Mouse (Mus musculus) midbrain, embryonic 13.5 days (tissue): ENCODE results near the gene Iqgap3. TPM values are rescaled to one million over a fixed set of nuclear protein-coding genes. Genes with fewer than 3 reads are reported as not detected.

Source experiments
- ATAC-seq: fragments of 200-750 bp; cut with Nextera tagmentation; 2 replicates; pipeline ENCODE4 v1.8.0; 2017; ENCODE audit warnings: mild to moderate bottlenecking, moderate TSS enrichment, moderate library complexity
- H3K27ac ChIP-seq: fragments of 300-500 bp; sonication (generic); 2 replicates; pipeline ENCODE4 v1.5.1; 2015; ENCODE audit warnings: inconsistent platforms, mild to moderate bottlenecking, moderate library complexity
- H3K27me3 ChIP-seq: fragments of 300-500 bp; sonication (generic); 2 replicates; pipeline ENCODE4 v1.6.1; 2015; ENCODE audit warnings: mild to moderate bottlenecking, inconsistent platforms
- H3K36me3 ChIP-seq: fragments of 300-500 bp; sonication (generic); 2 replicates; pipeline ENCODE4 v1.6.1; 2015; ENCODE audit warnings: mild to moderate bottlenecking, inconsistent platforms
- H3K4me1 ChIP-seq: fragments of 300-500 bp; sonication (generic); replicated peaks from 2 replicates; pipeline ENCODE4 v1.6.1; 2015; ENCODE audit warnings: inconsistent platforms
- H3K4me2 ChIP-seq: fragments of 300-500 bp; sonication (generic); replicated peaks from 2 replicates; pipeline ENCODE4 v1.6.1; 2015; ENCODE audit warnings: moderate library complexity, mild to moderate bottlenecking, inconsistent platforms
- H3K4me3 ChIP-seq: fragments of 300-500 bp; sonication (generic); replicated peaks from 2 replicates; pipeline ENCODE4 v1.5.1; 2015; ENCODE audit warnings: mild to moderate bottlenecking, inconsistent platforms
- H3K9ac ChIP-seq: fragments of 300-500 bp; sonication (generic); replicated peaks from 2 replicates; pipeline ENCODE4 v1.6.1; 2015; ENCODE audit warnings: mild to moderate bottlenecking, inconsistent platforms
- H3K9me3 ChIP-seq: fragments of 300-500 bp; sonication (generic); 2 replicates; pipeline ENCODE4 v1.6.1; 2016; ENCODE audit warnings: mild to moderate bottlenecking, inconsistent platforms
- WGBS: fragments of 180-500 bp; shearing (Covaris S2); methylation state at CpG from one replicate; pipeline ENCODE4 v1.1.7; 2015; 5-methylcytosine and 5-hydroxymethylcytosine counted together
- polyA plus RNA-seq: library from polyadenylated mRNA; unstranded; fragments of >200 nt; fragmentation: Nextera tagmentation; extraction: Ambion mirVana; gene quantifications from 2 replicates; pipeline ENCODE4 v1.2.1, GENCODE M21; 2015

The Iqgap3 gene
- polyA plus RNA-seq, 1 experiment from 2014 or later = 6.6 TPM

DNA sequence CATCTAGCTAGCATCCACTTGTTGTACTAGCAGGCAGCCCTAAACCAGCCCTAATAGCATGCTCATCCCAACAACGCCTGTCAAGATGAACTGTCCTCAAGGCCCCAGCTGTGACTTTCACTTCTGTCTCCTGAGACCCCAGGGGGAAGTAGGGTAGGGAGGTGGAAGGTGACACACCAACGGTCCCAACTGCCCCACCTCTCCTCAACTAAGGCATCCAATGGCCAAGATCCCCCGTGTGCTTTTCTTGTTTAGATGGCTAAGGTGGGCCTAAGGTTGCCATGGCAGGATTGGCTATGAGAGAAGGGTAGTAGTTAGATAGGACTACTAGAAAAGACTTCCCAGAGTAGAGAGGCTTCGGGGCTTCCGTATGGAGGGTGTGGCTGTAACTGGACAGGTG is 66.6 kb downstream of the Iqgap3 start:
- no peak for ATAC-seq
- peaks cover 100% of the 10 kb centered on the region for H3K4me1 ChIP-seq
- no peaks in the 10 kb centered on the region for H3K9me3 ChIP-seq
- H3K36me3 ChIP-seq = no peaks in the 10 kb centered on the region
- no peak overlapping the region for H3K9ac ChIP-seq
- WGBS = 89% methylated on average over 5 of the region's 5 CpGs
- no peaks in the 10 kb centered on the region for H3K27me3 ChIP-seq
- no peak overlapping the region for H3K27ac ChIP-seq
- H3K4me3 ChIP-seq = no peak overlapping the region
- no peak overlapping the region for H3K4me2 ChIP-seq

GRCm38 (mm10) chr3:88148776-88149509 is 67.2 kb downstream of the Iqgap3 start:
- Histone ChIP-seq H3K27me3 (no peaks in the 10 kb centered on the region), H3K9ac (no peak overlapping the region), H3K36me3 (no peaks in the 10 kb centered on the region), H3K27ac (peak overlapping the region; percentile 91; the same call in 1 of the 2 replicates), H3K4me2 (peak overlapping the region; percentile 33; the same call in 1 of the 2 replicates), H3K9me3 (no peaks in the 10 kb centered on the region), H3K4me1 (peaks cover 98% of the 10 kb centered on the region), H3K4me3 (no peak overlapping the region)
- no peak for ATAC-seq
- 69% methylated on average over 4 of the region's 4 CpGs for WGBS

DNA sequence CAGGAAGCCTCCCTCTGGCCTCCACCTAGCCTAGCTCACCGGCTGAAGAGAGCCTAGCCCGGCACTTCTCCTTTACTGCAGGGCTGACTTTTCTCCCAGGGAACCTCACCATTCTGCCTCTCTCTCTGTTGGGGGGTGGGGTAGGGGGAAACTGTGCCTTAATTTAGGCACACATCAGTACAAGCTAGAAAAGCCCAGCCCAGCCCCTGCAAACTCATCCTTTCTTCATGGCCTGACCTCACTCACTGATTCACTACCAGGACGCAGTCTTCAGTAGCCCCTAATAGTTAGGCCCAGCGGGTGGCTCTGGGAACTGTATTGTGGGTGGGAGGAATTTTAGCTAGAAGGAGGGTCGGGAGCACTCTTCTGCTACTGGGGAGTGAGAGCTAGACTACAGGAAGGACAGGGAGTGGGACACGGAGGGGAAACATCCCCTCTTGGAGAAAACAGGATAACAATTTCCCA is 67.8 kb downstream of the Iqgap3 start:
- Histone ChIP-seq H3K9me3 (no peaks in the 10 kb centered on the region), H3K36me3 (no peaks in the 10 kb centered on the region), H3K4me3 (no peak overlapping the region), H3K4me2 (peak overlapping the region; percentile 33), H3K27ac (peak overlapping the region; percentile 91), H3K27me3 (no peaks in the 10 kb centered on the region), H3K9ac (peak overlapping the region; percentile 32; the same call in 1 of the 2 replicates), H3K4me1 (peaks cover 92% of the 10 kb centered on the region)
- ATAC-seq = no peak
- WGBS = 22% methylated on average over 6 of the region's 6 CpGs

DNA sequence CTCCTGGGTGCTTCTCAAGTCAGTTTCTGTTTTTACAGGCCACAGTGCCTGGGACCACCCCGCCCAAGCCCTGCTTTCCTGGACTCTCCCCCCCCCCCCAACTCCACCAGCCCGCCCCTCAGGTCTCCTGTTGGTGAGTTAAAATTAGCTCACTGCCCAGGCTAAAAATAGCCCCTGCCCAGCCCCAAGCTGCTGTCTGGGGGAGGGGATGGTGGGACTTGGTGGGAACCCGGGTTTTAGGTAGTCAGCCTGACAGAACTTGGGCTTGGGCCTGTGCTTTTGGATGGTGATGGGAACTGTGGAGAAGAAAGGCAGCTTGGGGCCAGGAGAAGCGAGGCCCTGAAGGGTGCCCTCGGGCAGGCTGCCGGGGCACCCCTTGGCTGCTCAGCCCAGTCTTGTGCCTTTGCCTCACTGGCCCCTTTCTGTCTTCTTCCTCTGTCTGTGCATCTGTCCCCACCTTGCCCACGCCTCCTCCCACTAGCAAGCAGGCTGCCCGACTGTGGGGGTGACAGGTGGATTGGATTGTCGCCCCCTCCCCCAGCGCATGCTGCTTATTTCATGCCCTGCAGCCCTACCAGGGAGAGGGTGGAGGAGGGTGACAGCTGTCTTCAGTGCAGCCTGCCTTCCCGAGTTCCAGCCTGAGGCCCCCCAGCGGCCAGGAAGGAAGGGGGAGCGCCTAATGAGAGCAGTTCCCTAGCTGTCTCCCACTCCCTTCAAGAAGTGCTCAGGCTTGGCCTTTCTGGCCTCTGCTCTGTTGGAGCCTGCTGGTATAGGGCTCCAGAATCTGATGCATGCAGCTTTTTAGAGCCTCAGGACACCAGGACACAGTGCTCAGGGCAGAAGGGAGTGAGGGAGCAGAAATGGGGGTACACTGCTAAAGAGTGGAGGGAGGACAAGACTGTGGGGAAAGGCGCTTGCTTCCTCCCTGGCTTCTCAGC is 68.6 kb downstream of the Iqgap3 start:
- ATAC-seq = peak; percentile 51
- H3K9ac ChIP-seq = peak overlapping the region; percentile 32
- H3K4me2 ChIP-seq = peak overlapping the region; percentile 33
- H3K36me3 ChIP-seq = no peaks in the 10 kb centered on the region
- peak overlapping the region; percentile 91 for H3K27ac ChIP-seq
- H3K4me1 ChIP-seq = peaks cover 84% of the 10 kb centered on the region
- H3K4me3 ChIP-seq = no peak overlapping the region
- H3K27me3 ChIP-seq = no peaks in the 10 kb centered on the region
- WGBS = 17% methylated on average over 14 of the region's 14 CpGs
- H3K9me3 ChIP-seq = no peaks in the 10 kb centered on the region

- H3K9me3 ChIP-seq = no peaks in the 10 kb centered on the region
- WGBS = 56% methylated on average over 3 of the region's 3 CpGs
- H3K27ac ChIP-seq = peak overlapping the region; percentile 91
- no peak overlapping the region for H3K4me3 ChIP-seq
- H3K4me1 ChIP-seq = peaks cover 78% of the 10 kb centered on the region
- peak overlapping the region; percentile 33 for H3K4me2 ChIP-seq
- H3K9ac ChIP-seq = peak overlapping the region; percentile 32; the same call in 1 of the 2 replicates
- H3K36me3 ChIP-seq = peaks cover 5% of the 10 kb centered on the region
- no peaks in the 10 kb centered on the region for H3K27me3 ChIP-seq
- ATAC-seq = 0 out of 2 replicates have a peak, but pooled peaks have one; percentile 3
Observed at GRCm38 (mm10) chr3:88150999-88151364, 69.2 kb downstream of the Iqgap3 start.

DNA sequence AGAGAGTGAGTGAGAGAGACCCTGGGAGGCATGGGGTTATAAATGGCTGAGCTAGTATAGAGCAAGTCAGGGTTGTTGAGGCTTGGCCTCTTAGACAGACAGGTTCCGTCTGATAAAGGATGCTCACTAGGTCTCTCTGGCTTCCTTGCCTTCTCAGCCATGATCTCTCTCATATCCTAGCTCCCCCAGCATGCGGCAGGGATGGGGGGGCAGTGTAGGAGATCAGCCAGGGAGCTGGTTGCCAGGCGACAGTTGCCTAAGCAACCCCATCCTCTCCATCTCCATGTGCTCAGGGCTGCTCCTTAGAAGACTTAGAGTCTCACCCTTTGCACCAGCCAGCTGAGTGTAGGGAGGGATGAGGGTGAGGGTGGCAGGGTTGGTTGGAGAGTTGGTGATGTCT is 70.3 kb downstream of the Iqgap3 start:
- Histone ChIP-seq H3K36me3 (peaks cover 15% of the 10 kb centered on the region), H3K27me3 (no peaks in the 10 kb centered on the region), H3K27ac (peak overlapping the region; percentile 91), H3K9me3 (no peaks in the 10 kb centered on the region), H3K4me2 (peak overlapping the region; percentile 44), H3K4me3 (0 out of 2 replicates have a peak overlapping the region, but pooled peaks have one; percentile 0), H3K4me1 (peaks cover 67% of the 10 kb centered on the region), H3K9ac (peak overlapping the region; percentile 32; the same call in 1 of the 2 replicates)
- WGBS = 11% methylated on average over 3 of the region's 3 CpGs
- peak; percentile 94 for ATAC-seq

- WGBS = 86% methylated on average over 3 of the region's 3 CpGs
- peak overlapping the region; percentile 91 for H3K27ac ChIP-seq
Observed at GRCm38 (mm10) chr3:88153290-88154011, 71.7 kb downstream of the Iqgap3 start.

DNA sequence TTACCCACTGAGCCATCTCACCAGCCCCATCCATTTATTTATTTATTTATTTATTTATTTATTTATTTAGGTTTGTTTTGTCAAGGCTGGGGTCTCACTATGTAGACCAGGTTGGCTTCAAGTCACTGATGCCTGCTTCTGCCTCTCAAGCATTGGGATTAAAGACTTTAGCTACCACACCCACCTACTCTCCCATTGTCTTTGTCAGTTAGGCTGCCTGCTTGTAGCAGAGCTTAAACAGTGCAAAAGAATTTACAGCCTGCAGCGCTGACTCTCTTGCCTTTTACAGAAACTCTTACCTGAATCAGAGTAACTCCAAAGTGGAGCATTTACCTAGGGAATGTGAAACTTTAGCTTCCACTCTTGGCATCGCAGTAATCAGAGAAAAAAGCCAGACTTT is 72.5 kb downstream of the Iqgap3 start:
- Histone ChIP-seq H3K36me3 (peaks cover 27% of the 10 kb centered on the region), H3K4me2 (no peak overlapping the region), H3K9ac (no peak overlapping the region), H3K27me3 (no peaks in the 10 kb centered on the region), H3K4me3 (no peak overlapping the region), H3K9me3 (no peaks in the 10 kb centered on the region), H3K4me1 (peaks cover 55% of the 10 kb centered on the region), H3K27ac (no peak overlapping the region)
- no peak for ATAC-seq
- 77% methylated on average over 2 of the region's 2 CpGs for WGBS

More at GRCm38 (mm10) chr3:88153290-88154011, 71.7 kb downstream of the Iqgap3 start:
- no peak overlapping the region for H3K9ac ChIP-seq
- no peaks in the 10 kb centered on the region for H3K27me3 ChIP-seq
- H3K4me2 ChIP-seq = no peak overlapping the region
- H3K4me3 ChIP-seq = no peak overlapping the region
- H3K4me1 ChIP-seq = peaks cover 63% of the 10 kb centered on the region
- ATAC-seq = no peak
- H3K9me3 ChIP-seq = no peaks in the 10 kb centered on the region
- H3K36me3 ChIP-seq = peaks cover 20% of the 10 kb centered on the region

DNA sequence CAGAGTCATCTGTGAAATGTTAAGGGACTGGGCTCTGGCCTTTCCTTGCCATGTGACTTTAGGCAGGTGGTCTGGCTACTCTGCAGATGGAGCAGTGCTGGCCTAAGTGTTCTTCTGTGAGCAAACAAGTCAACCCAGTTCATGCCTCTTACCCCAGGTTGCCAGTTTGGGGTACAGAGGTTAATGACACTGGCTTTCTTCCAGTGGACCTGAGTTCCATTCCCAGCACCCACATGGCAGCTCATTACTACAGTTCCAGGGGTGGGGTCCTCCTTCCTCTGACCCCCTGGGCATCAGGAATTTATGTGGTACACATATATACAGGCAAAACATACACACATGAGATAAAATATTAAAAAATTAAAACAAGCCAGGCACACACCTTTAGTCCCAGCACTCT is 75.0 kb downstream of the Iqgap3 start:
- no peak for ATAC-seq
- no peak overlapping the region for H3K27ac ChIP-seq

GRCm38 (mm10) chr3:88157771-88158597 is 76.2 kb downstream of the Iqgap3 start:
- Histone ChIP-seq H3K36me3 (peaks cover 64% of the 10 kb centered on the region), H3K4me1 (peaks cover 18% of the 10 kb centered on the region), H3K4me2 (peak overlapping the region; percentile 11; the same call in 1 of the 2 replicates), H3K9me3 (no peaks in the 10 kb centered on the region), H3K4me3 (no peak overlapping the region), H3K27ac (peak overlapping the region; percentile 36; the same call in 1 of the 2 replicates), H3K9ac (no peak overlapping the region), H3K27me3 (no peaks in the 10 kb centered on the region)
- ATAC-seq = peak; percentile 82
- 13% methylated on average over 23 of the region's 23 CpGs for WGBS

More for the DNA sequence above, 75.0 kb downstream of the Iqgap3 start:
- H3K27me3 ChIP-seq = no peaks in the 10 kb centered on the region
- H3K9me3 ChIP-seq = no peaks in the 10 kb centered on the region
- H3K9ac ChIP-seq = no peak overlapping the region
- H3K4me1 ChIP-seq = peaks cover 29% of the 10 kb centered on the region
- H3K4me2 ChIP-seq = no peak overlapping the region
- H3K36me3 ChIP-seq = peaks cover 52% of the 10 kb centered on the region
- no peak overlapping the region for H3K4me3 ChIP-seq

GRCm38 (mm10) chr3:88158991-88159390 is 77.2 kb downstream of the Iqgap3 start:
- WGBS = 85% methylated on average over 6 of the region's 6 CpGs
- Histone ChIP-seq H3K4me1 (peaks cover 10% of the 10 kb centered on the region), H3K36me3 (peaks cover 72% of the 10 kb centered on the region), H3K27me3 (no peaks in the 10 kb centered on the region), H3K4me2 (no peak overlapping the region), H3K27ac (no peak overlapping the region), H3K4me3 (no peak overlapping the region), H3K9ac (no peak overlapping the region), H3K9me3 (no peaks in the 10 kb centered on the region)
- ATAC-seq = no peak
